In the genomic region with DNA sequence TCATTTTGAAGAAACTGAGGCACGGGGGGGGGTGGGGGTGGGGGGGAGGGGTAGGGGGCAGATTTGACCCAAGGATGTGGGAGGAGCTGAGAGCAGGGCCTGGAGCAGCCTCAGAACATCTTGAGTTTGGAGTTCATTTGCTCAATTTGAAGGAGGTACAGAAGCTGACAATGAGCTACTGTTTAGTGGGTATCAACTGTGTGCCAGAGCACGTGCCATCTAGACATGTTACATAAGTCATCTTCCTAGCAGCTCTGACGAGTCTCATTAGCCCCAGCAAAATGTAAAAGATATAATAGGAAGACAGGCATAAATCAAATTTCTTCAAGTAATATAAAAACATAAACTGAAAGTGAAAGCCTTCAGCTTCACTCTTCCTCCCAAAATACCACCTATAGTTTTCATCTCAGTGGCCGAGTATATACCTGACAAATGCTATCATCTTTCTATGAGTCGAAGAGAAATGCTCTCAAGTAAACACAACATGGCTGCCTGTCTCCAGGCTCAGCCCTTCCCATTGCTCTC, we compare ENCODE assay signal across 18 mouse cellular contexts.
DNase-seq lines count a peak whose midpoint lies in the region; ATAC-seq and TF ChIP-seq lines count a peak whose summit lies in the region.
"Had no signal": no experiment of that assay in that cellular context is flagged by ENCODE, and none has a peak within 500 bp of the region (broad histone marks: within the 10 kb centered on the region; RNA-seq: fewer than 3 reads in every experiment).

No protein-coding gene starts in this region.

- ATAC-seq in forebrain, embryonic 15.5 days (replicated peaks) = no peak
- ATAC-seq in forebrain, postnatal 0 days = no peak
- no peak for ATAC-seq in heart, postnatal 0 days (ENCODE audit: insufficient read depth, low read depth)
- no peak for ATAC-seq in lung, embryonic 15.5 days (ENCODE audit: borderline replicate concordance, extremely low read depth, low FRiP score, low TSS enrichment)
- no peak for ATAC-seq in liver, embryonic 12.5 days
- ATAC-seq: intestine, embryonic 16.5 days; midbrain, embryonic 13.5 days had no signal

- TF ChIP-seq EP300 in heart, postnatal 0 days (IDR thresholded peaks at IDR 0.05; ENCODE audit: low read depth) = no peak

- H3K9ac ChIP-seq in forebrain, embryonic 15.5 days (replicated peaks) = no peak overlapping the region; the same call in 1 of the 2 replicates
- H3K9ac ChIP-seq in forebrain, postnatal 0 days = no peak overlapping the region
- H3K9ac ChIP-seq in heart, postnatal 0 days (replicated peaks; ENCODE audit: low read depth, low read length) = no peak overlapping the region
- H3K9ac ChIP-seq in lung, embryonic 15.5 days = no peak overlapping the region
- H3K9ac ChIP-seq in liver, embryonic 12.5 days = no peak overlapping the region
- H3K9ac ChIP-seq: embryonic facial prominence, embryonic 12.5 days; heart, embryonic 15.5 days; midbrain, embryonic 13.5 days; stomach, embryonic 15.5 days had no signal

- DNase-seq in forebrain, postnatal 0 days = no peak
- DNase-seq in heart, postnatal 0 days (ENCODE audit: low spot score) = no peak
- DNase-seq in heart, postnatal 36 days = no peak
- no peak for DNase-seq in lung, adult 2 months
- DNase-seq in cerebellum, adult 9-11 months = peak; percentile 66
- DNase-seq: gastrocnemius, postnatal 10 days; right cerebral cortex, adult 18-20 months had no signal

- intact Hi-C loops in heart, postnatal 36 days (cut with DNase I) = loop anchor here (5.0 kb wide), 3 partner anchors 473 to 1363 kb away; no protein-coding TSS in a partner anchor

- no peak overlapping the region for H3K4me3 ChIP-seq in forebrain, embryonic 15.5 days
- no peak overlapping the region for H3K4me3 ChIP-seq in forebrain, postnatal 0 days (ENCODE audit: low read depth, low read length)
- no peak overlapping the region for H3K4me3 ChIP-seq in heart, postnatal 0 days (ENCODE audit: low read depth, low read length)
- no peak overlapping the region for H3K4me3 ChIP-seq in lung, embryonic 15.5 days
- H3K4me3 ChIP-seq in lung, adult 2 months (replicated peaks; ENCODE audit: extremely low read depth, low read depth, low read length) = no peak overlapping the region
- no peak overlapping the region for H3K4me3 ChIP-seq in liver, embryonic 12.5 days
- H3K4me3 ChIP-seq: embryonic facial prominence, embryonic 12.5 days; heart, embryonic 15.5 days; midbrain, embryonic 13.5 days; stomach, embryonic 15.5 days had no signal

- no peaks in the 10 kb centered on the region for H3K9me3 ChIP-seq in forebrain, embryonic 15.5 days
- no peaks in the 10 kb centered on the region for H3K9me3 ChIP-seq in forebrain, postnatal 0 days (ENCODE audit: low read length)
- no peaks in the 10 kb centered on the region for H3K9me3 ChIP-seq in heart, postnatal 0 days (replicated peaks; ENCODE audit: control insufficient read depth, low read length)
- H3K9me3 ChIP-seq in lung, embryonic 15.5 days = no peaks in the 10 kb centered on the region
- H3K9me3 ChIP-seq in liver, embryonic 12.5 days (replicated peaks) = no peaks in the 10 kb centered on the region
- H3K9me3 ChIP-seq: embryonic facial prominence, embryonic 12.5 days; heart, embryonic 15.5 days; midbrain, embryonic 13.5 days; stomach, embryonic 15.5 days had no signal

- 47% methylated on average over 5 of the region's 5 CpGs for WGBS in forebrain, embryonic 15.5 days
- WGBS in forebrain, postnatal 0 days = 44% methylated on average over 5 of the region's 5 CpGs
- 59% methylated on average over 5 of the region's 5 CpGs for WGBS in heart, postnatal 0 days
- 30% methylated on average over 5 of the region's 5 CpGs for WGBS in lung, embryonic 15.5 days
- WGBS in lung, adult 2 months = 45% methylated on average over 5 of the region's 5 CpGs
- WGBS in liver, embryonic 12.5 days (ENCODE audit: insufficient replicate concordance) = 45% methylated on average over 5 of the region's 5 CpGs

- peak overlapping the region; percentile 69; the same call in 1 of the 2 replicates for H3K4me2 ChIP-seq in forebrain, embryonic 15.5 days (replicated peaks)
- no peak overlapping the region; the same call in 1 of the 2 replicates for H3K4me2 ChIP-seq in forebrain, postnatal 0 days (ENCODE audit: low read depth)
- peak overlapping the region; percentile 85; the same call in 1 of the 2 replicates for H3K4me2 ChIP-seq in heart, postnatal 0 days (ENCODE audit: low read depth, low read length)
- 0 out of 2 replicates have a peak overlapping the region, but pooled peaks have one; percentile 1 for H3K4me2 ChIP-seq in lung, embryonic 15.5 days
- no peak overlapping the region for H3K4me2 ChIP-seq in liver, embryonic 12.5 days
- H3K4me2 ChIP-seq: embryonic facial prominence, embryonic 12.5 days; heart, embryonic 15.5 days; liver, embryonic 11.5 days; stomach, embryonic 15.5 days had no signal

- H3K36me3 ChIP-seq in forebrain, embryonic 15.5 days = no peaks in the 10 kb centered on the region
- H3K36me3 ChIP-seq in forebrain, postnatal 0 days (ENCODE audit: insufficient read depth) = no peaks in the 10 kb centered on the region
- H3K36me3 ChIP-seq in heart, postnatal 0 days (replicated peaks; ENCODE audit: control insufficient read depth, insufficient read depth, low read length) = no peaks in the 10 kb centered on the region
- H3K36me3 ChIP-seq in lung, embryonic 15.5 days = no peaks in the 10 kb centered on the region
- no peaks in the 10 kb centered on the region for H3K36me3 ChIP-seq in liver, embryonic 12.5 days
- H3K36me3 ChIP-seq: embryonic facial prominence, embryonic 12.5 days; heart, embryonic 15.5 days; midbrain, embryonic 13.5 days; stomach, embryonic 15.5 days had no signal

- TF ChIP-seq CTCF in forebrain, postnatal 0 days (IDR thresholded peaks at IDR 0.05; ENCODE audit: low read depth) = no peak
- TF ChIP-seq CTCF in heart, postnatal 0 days (IDR thresholded peaks at IDR 0.05; ENCODE audit: low read depth) = no peak
- TF ChIP-seq CTCF in lung, adult 2 months (IDR thresholded peaks at IDR 0.05; ENCODE audit: insufficient read depth, low read length) = no peak

- H3K27ac ChIP-seq in forebrain, embryonic 15.5 days (replicated peaks) = peak overlapping the region; percentile 97
- no peak overlapping the region for H3K27ac ChIP-seq in forebrain, postnatal 0 days (ENCODE audit: low read depth, low read length)
- H3K27ac ChIP-seq in heart, postnatal 0 days (ENCODE audit: low read depth) = no peak overlapping the region
- H3K27ac ChIP-seq in lung, embryonic 15.5 days = peak overlapping the region; percentile 67
- H3K27ac ChIP-seq in liver, embryonic 12.5 days = no peak overlapping the region
- H3K27ac ChIP-seq: embryonic facial prominence, embryonic 12.5 days; kidney, postnatal 0 days; macrophage; midbrain, embryonic 13.5 days; stomach, embryonic 15.5 days had no signal

- no peaks in the 10 kb centered on the region for H3K27me3 ChIP-seq in forebrain, embryonic 15.5 days
- H3K27me3 ChIP-seq in forebrain, postnatal 0 days (ENCODE audit: insufficient read depth, low read length) = 0 out of 2 replicates have a peak, but pooled peaks cover 4% of the 10 kb centered on the region
- no peaks in the 10 kb centered on the region for H3K27me3 ChIP-seq in heart, postnatal 0 days (ENCODE audit: control insufficient read depth, insufficient read depth, low read length)
- no peaks in the 10 kb centered on the region for H3K27me3 ChIP-seq in lung, embryonic 15.5 days
- peaks cover 51% of the 10 kb centered on the region for H3K27me3 ChIP-seq in liver, embryonic 12.5 days (replicated peaks)
- H3K27me3 ChIP-seq: embryonic facial prominence, embryonic 12.5 days; heart, embryonic 15.5 days; stomach, embryonic 15.5 days had no signal

- peaks cover 65% of the 10 kb centered on the region for H3K4me1 ChIP-seq in forebrain, embryonic 15.5 days
- H3K4me1 ChIP-seq in forebrain, postnatal 0 days (ENCODE audit: insufficient read depth) = peaks cover 27% of the 10 kb centered on the region
- H3K4me1 ChIP-seq in heart, postnatal 0 days (ENCODE audit: control insufficient read depth, insufficient read depth) = peaks cover 30% of the 10 kb centered on the region
- H3K4me1 ChIP-seq in lung, embryonic 15.5 days = peaks cover 54% of the 10 kb centered on the region
- peaks cover 8% of the 10 kb centered on the region for H3K4me1 ChIP-seq in lung, adult 2 months (ENCODE audit: control insufficient read depth, insufficient read depth, low read length)
- peaks cover 5% of the 10 kb centered on the region; the same call in 1 of the 2 replicates for H3K4me1 ChIP-seq in liver, embryonic 12.5 days

- no peak for TF ChIP-seq POLR2A in lung, adult 2 months (IDR thresholded peaks at IDR 0.05; ENCODE audit: borderline replicate concordance, extremely low read depth, low read depth, low read length)

Comparison
In these comparisons a context has a peak if more than half of its experiments do, and no peak if none do; other contexts are left out.
1. H3K27ac ChIP-seq: peak in forebrain, embryonic 15.5 days (single experiment) and lung, embryonic 15.5 days (single experiment); none in forebrain, postnatal 0 days (single experiment), heart, postnatal 0 days (single experiment) and liver, embryonic 12.5 days (single experiment).
2. H3K4me2 ChIP-seq: peak in forebrain, embryonic 15.5 days (single experiment), heart, postnatal 0 days (single experiment) and lung, embryonic 15.5 days (single experiment); none in forebrain, postnatal 0 days (single experiment) and liver, embryonic 12.5 days (single experiment).